Mouse (Mus musculus) myocyte (in vitro differentiated cells): ENCODE results near the gene Optc. TPM values are rescaled to one million over a fixed set of nuclear protein-coding genes. Genes with fewer than 3 reads are reported as not detected.

Experiments
- H3K27me3 ChIP-seq: one replicate; pipeline ENCODE4 v1.6.1; 2011; ENCODE audit not compliant: control insufficient read depth, insufficient read depth, insufficient read length
- H3K36me3 ChIP-seq: one replicate; pipeline ENCODE4 v1.6.1; 2011; ENCODE audit not compliant: control insufficient read depth, insufficient read depth
- H3K4me2 ChIP-seq: one replicate; pipeline ENCODE4 v1.6.1; 2011; ENCODE audit warnings: low read depth, control low read depth
- H3K4me3 ChIP-seq: one replicate; pipeline ENCODE4 v1.5.1; 2011; ENCODE audit warnings: mild to moderate bottlenecking, control low read depth, moderate library complexity
- H3K79me2 ChIP-seq: one replicate; pipeline ENCODE4 v1.6.1; 2011; ENCODE audit not compliant: control insufficient read depth, insufficient read depth
- H3ac ChIP-seq: one replicate; pipeline ENCODE4 v1.6.1; 2011; ENCODE audit not compliant: control insufficient read depth, insufficient read length
- CEBPB ChIP-seq: IDR thresholded peaks from 2 replicates; pipeline ENCODE4 v1.6.1; 2011; ENCODE audit warnings: mild to moderate bottlenecking, moderate library complexity; ENCODE audit not compliant: poor library complexity, insufficient read depth, severe bottlenecking
- E2F4 ChIP-seq: IDR thresholded peaks from one replicate; pipeline ENCODE4 v1.6.1; 2011; ENCODE audit warnings: mild to moderate bottlenecking, control low read depth, moderate library complexity; ENCODE audit not compliant: insufficient read depth
- MAX ChIP-seq: IDR thresholded peaks from one replicate; pipeline ENCODE4 v1.6.1; 2011; ENCODE audit warnings: low read depth, mild to moderate bottlenecking, control low read depth
- MYOD1 ChIP-seq, 3 experiments: IDR thresholded peaks; one replicate each; pipeline ENCODE4 v1.6.1; 2011; ENCODE audit warnings: control low read depth in 2 of 3, low read depth in 2 of 3, mild to moderate bottlenecking in 2 of 3, moderate library complexity in 1 of 3; ENCODE audit not compliant: insufficient read length in 2 of 3, control insufficient read depth in 1 of 3
- MYOG ChIP-seq, 3 experiments: IDR thresholded peaks; one replicate each; pipeline ENCODE4 v1.6.1; 2011; ENCODE audit warnings: control low read depth in 2 of 3, low read depth in 2 of 3, mild to moderate bottlenecking in 2 of 3; ENCODE audit not compliant: insufficient read length in 2 of 3, control insufficient read depth in 1 of 3, insufficient read depth in 1 of 3
- POLR2A ChIP-seq: IDR thresholded peaks from one replicate; pipeline ENCODE4 v1.6.1; 2011; ENCODE audit warnings: low read depth, mild to moderate bottlenecking, control low read depth, moderate library complexity; ENCODE audit not compliant: insufficient read length
- POLR2AphosphoS2 ChIP-seq: IDR thresholded peaks from one replicate; pipeline ENCODE4 v1.6.1; 2011; ENCODE audit warnings: low read depth, control low read depth; ENCODE audit not compliant: insufficient read length
- REST ChIP-seq: IDR thresholded peaks from one replicate; pipeline ENCODE4 v1.6.1; 2011; ENCODE audit warnings: mild to moderate bottlenecking, control low read depth, moderate library complexity; ENCODE audit not compliant: insufficient read depth, insufficient read length
- SRF ChIP-seq: IDR thresholded peaks from one replicate; pipeline ENCODE4 v1.6.1; 2011; ENCODE audit warnings: low read depth; ENCODE audit not compliant: control insufficient read depth, insufficient read length
- TCF12 ChIP-seq: IDR thresholded peaks from one replicate; pipeline ENCODE4 v1.6.1; 2011; ENCODE audit warnings: mild to moderate bottlenecking, control low read depth; ENCODE audit not compliant: poor library complexity, insufficient read depth, severe bottlenecking
- TCF3 ChIP-seq: IDR thresholded peaks from one replicate; pipeline ENCODE4 v1.6.1; 2011; ENCODE audit warnings: low read depth, control low read depth; ENCODE audit not compliant: insufficient read length
- USF1 ChIP-seq: IDR thresholded peaks from one replicate; pipeline ENCODE4 v1.6.1; 2011; ENCODE audit warnings: low read depth, mild to moderate bottlenecking, control low read depth, moderate library complexity
- polyA plus RNA-seq: library from polyadenylated mRNA; unstranded; fragments of >200 nt; fragmentation: generic; extraction: Trizol; gene quantifications from one replicate; pipeline ENCODE4 v1.2.1, GENCODE M21; 2012; ENCODE audit warnings: missing spikeins

Gene Optc
- polyA plus RNA-seq, 1 experiment: 0.49 TPM

- Histone ChIP-seq H3K79me2 (no peaks in the 10 kb centered on the region), H3K4me2 (no peak overlapping the region), H3ac (no peak overlapping the region), H3K4me3 (no peak overlapping the region), H3K36me3 (no peaks in the 10 kb centered on the region), H3K27me3 (no peaks in the 10 kb centered on the region)
- TF ChIP-seq CEBPB (no peak), POLR2AphosphoS2 (no peak), REST (no peak), SRF (no peak), MYOG (IDR thresholded peaks at IDR 0.05; ENCODE audit: control insufficient read depth in 1 of 3, insufficient read depth in 1 of 3, insufficient read length in 2 of 3, low read depth in 2 of 3) (no peak), USF1 (no peak), TCF3 (no peak), MYOD1 (IDR thresholded peaks at IDR 0.05; ENCODE audit: control insufficient read depth in 1 of 3, insufficient read length in 2 of 3, low read depth in 2 of 3) (no peak), POLR2A (no peak), E2F4 (no peak), MAX (no peak), TCF12 (no peak)
These were observed 23.1 kb downstream of the Optc start for GRCm38 (mm10) chr1:133884746-133885145.

DNA sequence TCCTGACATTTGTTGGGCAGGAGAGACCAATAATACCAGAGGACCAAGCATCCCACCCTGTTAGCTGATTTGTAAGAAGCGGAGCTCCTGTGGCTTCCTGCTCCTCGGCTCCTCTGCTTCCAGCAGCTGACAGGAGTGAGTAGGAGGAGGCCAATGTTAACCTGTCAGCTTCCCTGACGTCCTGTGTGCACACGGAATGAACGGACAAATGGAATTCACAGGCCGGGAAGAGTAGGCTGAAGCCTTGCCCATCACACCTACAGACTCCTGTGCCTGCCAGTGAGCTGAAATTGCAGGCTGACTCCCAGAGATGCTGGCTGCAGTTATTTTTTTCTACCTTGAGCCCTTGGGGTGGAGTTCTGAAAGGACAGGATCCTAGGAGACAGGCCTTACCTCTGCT is 23.7 kb downstream of the Optc start:
- no peak overlapping the region for H3K4me2 ChIP-seq
- H3K79me2 ChIP-seq: no peaks in the 10 kb centered on the region
- no peak overlapping the region for H3ac ChIP-seq
- H3K27me3 ChIP-seq: no peaks in the 10 kb centered on the region
- no peak overlapping the region for H3K4me3 ChIP-seq
- no peaks in the 10 kb centered on the region for H3K36me3 ChIP-seq
- TF ChIP-seq USF1 (no peak), TCF3 (no peak)

GRCm38 (mm10) chr1:133882283-133883217 is 25.2 kb downstream of the Optc start:
- H3K36me3 ChIP-seq: no peaks in the 10 kb centered on the region
- H3K27me3 ChIP-seq: no peaks in the 10 kb centered on the region
- H3K4me3 ChIP-seq: no peak overlapping the region
- no peak for TF ChIP-seq CEBPB
- TF ChIP-seq REST: no peak
- TF ChIP-seq MYOG (IDR thresholded peaks at IDR 0.05; ENCODE audit: control insufficient read depth in 1 of 3, insufficient read depth in 1 of 3, insufficient read length in 2 of 3, low read depth in 2 of 3): no peak
- TF ChIP-seq MAX: no peak
- no peak for TF ChIP-seq E2F4
- no peak for TF ChIP-seq MYOD1 (IDR thresholded peaks at IDR 0.05; ENCODE audit: control insufficient read depth in 1 of 3, insufficient read length in 2 of 3, low read depth in 2 of 3)
- no peak for TF ChIP-seq POLR2AphosphoS2
- no peak for TF ChIP-seq TCF3
- TF ChIP-seq USF1: no peak
- TF ChIP-seq POLR2A: no peak
- no peak for TF ChIP-seq TCF12
- TF ChIP-seq SRF: no peak
- no peaks in the 10 kb centered on the region for H3K79me2 ChIP-seq
- no peak overlapping the region for H3K4me2 ChIP-seq
- H3ac ChIP-seq: no peak overlapping the region

DNA sequence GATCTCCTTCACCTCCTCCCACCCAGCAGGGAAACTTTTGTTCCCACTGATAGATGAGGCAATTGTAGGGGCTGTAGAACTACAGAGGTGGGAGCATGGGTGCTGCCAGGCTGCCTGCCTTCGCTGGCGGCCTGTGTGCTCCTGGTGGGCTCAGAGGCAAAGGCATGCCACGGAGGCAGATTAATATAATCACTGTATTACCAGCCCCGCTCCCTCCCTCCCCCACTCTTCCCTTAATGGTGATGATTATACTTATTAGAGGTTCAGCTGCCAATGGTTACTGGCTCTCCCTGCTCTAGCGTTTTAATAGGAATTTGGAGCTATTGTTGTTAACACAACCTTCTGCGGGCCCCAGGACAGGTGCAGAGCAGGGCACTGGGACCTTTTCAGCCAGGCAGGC is 26.0 kb downstream of the Optc start:
- no peak overlapping the region for H3K4me2 ChIP-seq
- H3K4me3 ChIP-seq: no peak overlapping the region
- H3K79me2 ChIP-seq: no peaks in the 10 kb centered on the region
- no peaks in the 10 kb centered on the region for H3K27me3 ChIP-seq
- TF ChIP-seq POLR2A (no peak), POLR2AphosphoS2 (no peak), CEBPB (no peak), MYOD1 (IDR thresholded peaks at IDR 0.05; ENCODE audit: control insufficient read depth in 1 of 3, insufficient read length in 2 of 3, low read depth in 2 of 3) (no peak), TCF12 (no peak), USF1 (no peak), E2F4 (no peak), SRF (no peak), MAX (no peak), REST (no peak), TCF3 (no peak), MYOG (IDR thresholded peaks at IDR 0.05; ENCODE audit: control insufficient read depth in 1 of 3, insufficient read depth in 1 of 3, insufficient read length in 2 of 3, low read depth in 2 of 3) (no peak)
- H3ac ChIP-seq: no peak overlapping the region
- no peaks in the 10 kb centered on the region for H3K36me3 ChIP-seq

- Histone ChIP-seq H3ac (no peak overlapping the region), H3K36me3 (no peaks in the 10 kb centered on the region), H3K4me3 (no peak overlapping the region), H3K27me3 (no peaks in the 10 kb centered on the region), H3K79me2 (no peaks in the 10 kb centered on the region), H3K4me2 (no peak overlapping the region)
- TF ChIP-seq CEBPB: no peak
- TF ChIP-seq SRF: no peak
These were observed 28.9 kb downstream of the Optc start for GRCm38 (mm10) chr1:133878825-133879423.
